Mouse (Mus musculus) liver, adult 2 months (tissue): ENCODE results near the gene Cenpn.

Experiments
- CTCF ChIP-seq: fragments of 200-500 bp; IDR thresholded peaks from 2 replicates; pipeline ENCODE4 v1.5.1; 2011; ENCODE audit warnings: low read depth, low read length, control low read depth
- POLR2A ChIP-seq: fragments of 200-500 bp; IDR thresholded peaks from 2 replicates; pipeline ENCODE4 v1.6.1; 2011; ENCODE audit warnings: low read length, control low read depth; ENCODE audit not compliant: insufficient read depth; ENCODE audit errors: extremely low read depth

GRCm38 (mm10) chr8:116895521-116895920 is 26.0 kb upstream of the Cenpn start:
- no peak for TF ChIP-seq CTCF
- no peak for TF ChIP-seq POLR2A
